Mouse (Mus musculus) brown adipose tissue, adult 24 weeks (tissue): Measurements from ENCODE around the gene Emp3. TPM values are rescaled to one million over a fixed set of nuclear protein-coding genes. Genes with fewer than 3 reads are reported as not detected.

Experiments used
- polyA plus RNA-seq: library from polyadenylated mRNA; stranded (reverse); fragments of >200 nt; gene quantifications from 2 replicates; pipeline ENCODE4 v1.2.4, GENCODE M21; 2012; ENCODE audit not compliant: missing spikeins, insufficient read depth, insufficient read length

Emp3 gene
- polyA plus RNA-seq, 1 experiment = 29.0 TPM

Other genes starting within 250 kb of the Emp3 start
- not detected in 2 replicates for gene Ntn5, start 237.4 kb downstream of the Emp3 start, polyA plus RNA-seq
- gene Sec1, start 227.0 kb downstream of the Emp3 start, polyA plus RNA-seq = not detected in 2 replicates
- gene Car11, start 221.6 kb downstream of the Emp3 start, polyA plus RNA-seq = 12.1 and 17.1 TPM in 2 replicates
- 23.3 and 31.5 TPM in 2 replicates for gene Dbp, start 216.3 kb downstream of the Emp3 start, polyA plus RNA-seq
- 445 and 504 TPM in 2 replicates for gene Rpl18, start 205.9 kb downstream of the Emp3 start, polyA plus RNA-seq
- 9.2 and 9.9 TPM in 2 replicates for gene Sphk2, start 203.4 kb downstream of the Emp3 start, polyA plus RNA-seq
- not detected in 2 replicates for gene Fam83e, start 200.2 kb downstream of the Emp3 start, polyA plus RNA-seq
- not detected in 2 replicates for gene Spaca4, start 195.6 kb downstream of the Emp3 start, polyA plus RNA-seq
- 0.36 and 0.46 TPM in 2 replicates for gene Lmtk3, start 137.7 kb downstream of the Emp3 start, polyA plus RNA-seq
- gene Sult2b1, start 136.7 kb downstream of the Emp3 start, polyA plus RNA-seq = 0.87 and 1.1 TPM in 2 replicates
- gene Cyth2, start 106.8 kb downstream of the Emp3 start, polyA plus RNA-seq = 39.1 and 45.5 TPM in 2 replicates
- gene Kcnj14, start 96.6 kb downstream of the Emp3 start, polyA plus RNA-seq = 1.1 TPM in 1 of 2 replicates, not detected in the other
- 5.5 and 6.6 TPM in 2 replicates for gene Grwd1, start 90.5 kb downstream of the Emp3 start, polyA plus RNA-seq
- gene Kdelr1, start 48.6 kb downstream of the Emp3 start, polyA plus RNA-seq = 95.6 and 96.1 TPM in 2 replicates
- not detected in 2 replicates for gene Grin2d, start 43.0 kb downstream of the Emp3 start, polyA plus RNA-seq
- gene Syngr4, start 24.7 kb downstream of the Emp3 start, polyA plus RNA-seq = not detected in 2 replicates
- gene Tmem143, start 24.5 kb downstream of the Emp3 start, polyA plus RNA-seq = 151 and 189 TPM in 2 replicates
- gene Ccdc114, start 2.7 kb upstream of the Emp3 start, polyA plus RNA-seq = 1.2 and 1.7 TPM in 2 replicates
- not detected in 2 replicates for gene Abcc6, start 108.9 kb upstream of the Emp3 start, polyA plus RNA-seq
- gene Nomo1, start 112.3 kb upstream of the Emp3 start, polyA plus RNA-seq = 26.3 and 38.6 TPM in 2 replicates
- gene Kcnj11, start 179.4 kb upstream of the Emp3 start, polyA plus RNA-seq = 5.1 and 10.4 TPM in 2 replicates